Mouse (Mus musculus): ENCODE measurements around the gene Chst5. TPM values are rescaled to one million over a fixed set of nuclear protein-coding genes. Genes with fewer than 3 reads are reported as not detected.
A peak's percentile ranks its signal among the peaks of the same experiment; 100 is the strongest.

Gene Chst5
- polyA plus RNA-seq, 1 experiment from 2014 or later, result 2.0 TPM

- 20% methylated on average over 10 of the region's 10 CpGs for WGBS
- Histone ChIP-seq H3K27me3 (replicated peaks) (no peaks in the 10 kb centered on the region), H3K4me2 (peak overlapping the region; percentile 27; the same call in 1 of the 2 replicates), H3K4me3 (replicated peaks) (0 out of 2 replicates have a peak overlapping the region, but pooled peaks have one; percentile 9), H3K9me3 (no peaks in the 10 kb centered on the region), H3K9ac (no peak overlapping the region), H3K27ac (no peak overlapping the region), H3K36me3 (no peaks in the 10 kb centered on the region), H3K4me1 (0 out of 2 replicates have a peak, but pooled peaks cover 2% of the 10 kb centered on the region)
- no peak for ATAC-seq (ENCODE audit: insufficient read depth, low FRiP score, low read depth)
These were observed 13.1 kb upstream of the Chst5 start for GRCm38 (mm10) chr8:111923383-111923804.

- Histone ChIP-seq H3K9me3 (no peaks in the 10 kb centered on the region), H3K9ac (no peak overlapping the region), H3K27ac (no peak overlapping the region), H3K27me3 (replicated peaks) (no peaks in the 10 kb centered on the region), H3K4me2 (no peak overlapping the region), H3K36me3 (no peaks in the 10 kb centered on the region), H3K4me3 (replicated peaks) (no peak overlapping the region), H3K4me1 (0 out of 2 replicates have a peak, but pooled peaks cover 2% of the 10 kb centered on the region)
- 72% methylated on average over 4 of the region's 4 CpGs for WGBS
- ATAC-seq (ENCODE audit: insufficient read depth, low FRiP score, low read depth), result no peak
These were observed 10.7 kb upstream of the Chst5 start for GRCm38 (mm10) chr8:111920971-111921370.

- Histone ChIP-seq H3K27ac (no peak overlapping the region), H3K27me3 (replicated peaks) (no peaks in the 10 kb centered on the region), H3K4me2 (no peak overlapping the region), H3K4me3 (replicated peaks) (no peak overlapping the region), H3K9ac (no peak overlapping the region), H3K9me3 (no peaks in the 10 kb centered on the region), H3K4me1 (0 out of 2 replicates have a peak, but pooled peaks cover 2% of the 10 kb centered on the region), H3K36me3 (no peaks in the 10 kb centered on the region)
- 79% methylated on average over 2 of the region's 2 CpGs for WGBS
- no peak for ATAC-seq (ENCODE audit: insufficient read depth, low FRiP score, low read depth)
These were observed 9.4 kb upstream of the Chst5 start for GRCm38 (mm10) chr8:111919663-111920062.

- no peaks in the 10 kb centered on the region for H3K36me3 ChIP-seq
- no peak overlapping the region for H3K4me2 ChIP-seq
- no peak overlapping the region for H3K4me3 ChIP-seq (replicated peaks)
- 0 out of 2 replicates have a peak, but pooled peaks have one; percentile 41 for ATAC-seq (ENCODE audit: insufficient read depth, low FRiP score, low read depth)
- peaks cover 8% of the 10 kb centered on the region; the same call in 1 of the 2 replicates for H3K27me3 ChIP-seq (replicated peaks)
- WGBS, result 55% methylated on average over 12 of the region's 12 CpGs
- no peak overlapping the region; the same call in 1 of the 2 replicates for H3K27ac ChIP-seq
- peaks cover 9% of the 10 kb centered on the region for H3K4me1 ChIP-seq
- H3K9ac ChIP-seq, result no peak overlapping the region
- no peaks in the 10 kb centered on the region for H3K9me3 ChIP-seq
These were observed 2.7 kb upstream of the Chst5 start for GRCm38 (mm10) chr8:111912860-111913432.

GRCm38 (mm10) chr8:111911572-111911971, 1.3 kb upstream of the Chst5 start:
- Histone ChIP-seq H3K27ac (no peak overlapping the region), H3K4me2 (no peak overlapping the region), H3K27me3 (replicated peaks) (peaks cover 8% of the 10 kb centered on the region; the same call in 1 of the 2 replicates), H3K4me1 (peaks cover 9% of the 10 kb centered on the region), H3K36me3 (no peaks in the 10 kb centered on the region), H3K4me3 (replicated peaks) (no peak overlapping the region), H3K9ac (no peak overlapping the region), H3K9me3 (no peaks in the 10 kb centered on the region)
- no peak for ATAC-seq (ENCODE audit: insufficient read depth, low FRiP score, low read depth)
- 53% methylated on average over 7 of the region's 7 CpGs for WGBS

- Histone ChIP-seq H3K9me3 (no peaks in the 10 kb centered on the region), H3K4me1 (peaks cover 9% of the 10 kb centered on the region), H3K27ac (peak overlapping the region; percentile 26; the same call in 1 of the 2 replicates), H3K4me2 (no peak overlapping the region), H3K4me3 (replicated peaks) (no peak overlapping the region), H3K9ac (no peak overlapping the region), H3K36me3 (no peaks in the 10 kb centered on the region), H3K27me3 (replicated peaks) (peaks cover 8% of the 10 kb centered on the region; the same call in 1 of the 2 replicates)
- peak; percentile 81 for ATAC-seq (ENCODE audit: insufficient read depth, low FRiP score, low read depth)
- WGBS, result 36% methylated on average over 7 of the region's 8 CpGs
These were observed 4.6 kb downstream of the Chst5 start for GRCm38 (mm10) chr8:111905500-111906121.

GRCm38 (mm10) chr8:111902080-111902479, 8.2 kb downstream of the Chst5 start:
- H3K4me1 ChIP-seq, result no peaks in the 10 kb centered on the region
- no peak overlapping the region for H3K9ac ChIP-seq
- WGBS, result 28% methylated on average over 5 of the region's 5 CpGs
- no peaks in the 10 kb centered on the region for H3K27me3 ChIP-seq (replicated peaks)
- H3K4me3 ChIP-seq (replicated peaks), result no peak overlapping the region
- ATAC-seq (ENCODE audit: insufficient read depth, low FRiP score, low read depth), result no peak
- no peak overlapping the region for H3K27ac ChIP-seq
- no peak overlapping the region for H3K4me2 ChIP-seq
- H3K9me3 ChIP-seq, result no peaks in the 10 kb centered on the region
- no peaks in the 10 kb centered on the region for H3K36me3 ChIP-seq

GRCm38 (mm10) chr8:111898586-111898985, 11.7 kb downstream of the Chst5 start:
- H3K36me3 ChIP-seq, result no peaks in the 10 kb centered on the region
- no peaks in the 10 kb centered on the region for H3K9me3 ChIP-seq
- no peaks in the 10 kb centered on the region for H3K27me3 ChIP-seq (replicated peaks)
- WGBS, result 43% methylated on average over 10 of the region's 10 CpGs
- no peak overlapping the region for H3K4me3 ChIP-seq (replicated peaks)
- H3K4me2 ChIP-seq, result no peak overlapping the region
- no peak overlapping the region for H3K9ac ChIP-seq
- no peaks in the 10 kb centered on the region for H3K4me1 ChIP-seq
- no peak for ATAC-seq (ENCODE audit: insufficient read depth, low FRiP score, low read depth)
- no peak overlapping the region for H3K27ac ChIP-seq

- Histone ChIP-seq H3K27ac (no peak overlapping the region), H3K4me2 (no peak overlapping the region), H3K36me3 (no peaks in the 10 kb centered on the region), H3K9ac (no peak overlapping the region), H3K4me3 (replicated peaks) (no peak overlapping the region), H3K27me3 (replicated peaks) (peaks cover 14% of the 10 kb centered on the region), H3K9me3 (no peaks in the 10 kb centered on the region), H3K4me1 (peaks cover 9% of the 10 kb centered on the region)
- no peak for ATAC-seq (ENCODE audit: insufficient read depth, low FRiP score, low read depth)
- 86% methylated on average over 7 of the region's 7 CpGs for WGBS
These were observed 15.3 kb downstream of the Chst5 start for GRCm38 (mm10) chr8:111894955-111895354.

GRCm38 (mm10) chr8:111892615-111893014, 17.6 kb downstream of the Chst5 start:
- H3K9me3 ChIP-seq, result no peaks in the 10 kb centered on the region
- peaks cover 24% of the 10 kb centered on the region for H3K27me3 ChIP-seq (replicated peaks)
- H3K4me3 ChIP-seq (replicated peaks), result no peak overlapping the region
- no peaks in the 10 kb centered on the region for H3K36me3 ChIP-seq
- H3K4me2 ChIP-seq, result no peak overlapping the region
- WGBS, result 48% methylated on average over 5 of the region's 5 CpGs
- no peak for ATAC-seq (ENCODE audit: insufficient read depth, low FRiP score, low read depth)
- no peak overlapping the region for H3K9ac ChIP-seq
- peaks cover 17% of the 10 kb centered on the region for H3K4me1 ChIP-seq
- no peak overlapping the region for H3K27ac ChIP-seq

GRCm38 (mm10) chr8:111891983-111892382, 18.3 kb downstream of the Chst5 start:
- no peaks in the 10 kb centered on the region for H3K9me3 ChIP-seq
- no peak overlapping the region for H3K9ac ChIP-seq
- ATAC-seq (ENCODE audit: insufficient read depth, low FRiP score, low read depth), result no peak
- H3K4me1 ChIP-seq, result peaks cover 17% of the 10 kb centered on the region
- H3K27ac ChIP-seq, result no peak overlapping the region
- no peaks in the 10 kb centered on the region for H3K36me3 ChIP-seq
- H3K27me3 ChIP-seq (replicated peaks), result peaks cover 24% of the 10 kb centered on the region
- no peak overlapping the region for H3K4me3 ChIP-seq (replicated peaks)
- H3K4me2 ChIP-seq, result no peak overlapping the region
- 19% methylated on average over 8 of the region's 8 CpGs for WGBS

GRCm38 (mm10) chr8:111890911-111891303, 19.3 kb downstream of the Chst5 start:
- Histone ChIP-seq H3K9me3 (no peaks in the 10 kb centered on the region), H3K27me3 (replicated peaks) (peaks cover 24% of the 10 kb centered on the region), H3K4me1 (peaks cover 17% of the 10 kb centered on the region), H3K27ac (no peak overlapping the region), H3K4me2 (no peak overlapping the region), H3K36me3 (no peaks in the 10 kb centered on the region), H3K4me3 (replicated peaks) (peak overlapping the region; percentile 20; the same call in 1 of the 2 replicates), H3K9ac (no peak overlapping the region)
- no peak for ATAC-seq (ENCODE audit: insufficient read depth, low FRiP score, low read depth)
- 56% methylated on average over 6 of the region's 6 CpGs for WGBS
